Mouse (Mus musculus) spleen, adult 2 months (tissue): Measurements from ENCODE around the gene Gm45837.

Experiments used
- CTCF ChIP-seq: fragments of 200-500 bp; IDR thresholded peaks from 2 replicates; pipeline ENCODE4 v1.5.1; 2011; ENCODE audit warnings: mild to moderate bottlenecking, inconsistent platforms; ENCODE audit not compliant: insufficient read depth, insufficient read length, insufficient replicate concordance; ENCODE audit errors: extremely low read depth
- POLR2A ChIP-seq: fragments of 200-500 bp; IDR thresholded peaks from 2 replicates; pipeline ENCODE4 v1.6.1; 2011; ENCODE audit warnings: low read depth, low read length, inconsistent platforms

- TF ChIP-seq POLR2A (no peak), CTCF (no peak)
These were observed 25.4 kb upstream of the Gm45837 start for GRCm38 (mm10) chr7:101385331-101385733.
